Mouse (Mus musculus) hindbrain, embryonic 16.5 days (tissue): Measurements from ENCODE around the gene Per2. TPM values are rescaled to one million over a fixed set of nuclear protein-coding genes. Genes with fewer than 3 reads are reported as not detected.

Experiments
- ATAC-seq: fragments of 200-750 bp; cut with Nextera tagmentation; 2 replicates; pipeline ENCODE4 v1.8.0; 2017; ENCODE audit warnings: moderate TSS enrichment, moderate library complexity
- H3K27ac ChIP-seq: fragments of 300-500 bp; sonication (generic); 2 replicates; pipeline ENCODE4 v1.5.1; 2014; ENCODE audit warnings: low read depth, mild to moderate bottlenecking, control low read depth, low read length, moderate library complexity
- H3K27me3 ChIP-seq: fragments of 300-500 bp; sonication (generic); replicated peaks from 2 replicates; pipeline ENCODE4 v1.6.1; 2014; ENCODE audit warnings: low read length; ENCODE audit not compliant: control insufficient read depth, insufficient read depth
- H3K36me3 ChIP-seq: fragments of 300-500 bp; sonication (generic); 2 replicates; pipeline ENCODE4 v1.6.1; 2014; ENCODE audit warnings: mild to moderate bottlenecking, low read length, moderate library complexity, mixed read lengths; ENCODE audit not compliant: control insufficient read depth, insufficient read depth
- H3K4me1 ChIP-seq: fragments of 300-500 bp; sonication (generic); 2 replicates; pipeline ENCODE4 v1.6.1; 2014; ENCODE audit warnings: low read depth, low read length; ENCODE audit not compliant: control insufficient read depth, insufficient read depth
- H3K4me2 ChIP-seq: fragments of 300-500 bp; sonication (generic); 2 replicates; pipeline ENCODE4 v1.6.1; 2014; ENCODE audit warnings: mild to moderate bottlenecking, low read length, control low read depth, moderate library complexity
- H3K4me3 ChIP-seq: fragments of 300-500 bp; sonication (generic); 2 replicates; pipeline ENCODE4 v1.5.1; 2014; ENCODE audit warnings: mild to moderate bottlenecking, low read length, control low read depth, moderate library complexity
- H3K9ac ChIP-seq: fragments of 300-500 bp; sonication (generic); 2 replicates; pipeline ENCODE4 v1.6.1; 2014; ENCODE audit warnings: low read depth, mild to moderate bottlenecking, control low read depth, low read length, moderate library complexity
- H3K9me3 ChIP-seq: fragments of 300-500 bp; sonication (generic); 2 replicates; pipeline ENCODE4 v1.6.1; 2014; ENCODE audit warnings: mild to moderate bottlenecking, low read length, moderate library complexity; ENCODE audit not compliant: control insufficient read depth
- WGBS: fragments of 180-500 bp; shearing (Covaris S2); extraction: QIAGEN DNeasy Blood & Tissue Kit; methylation state at CpG from one replicate; pipeline ENCODE4 v1.1.7; 2014; 5-methylcytosine and 5-hydroxymethylcytosine counted together
- polyA plus RNA-seq: library from polyadenylated mRNA; unstranded; fragments of >200 nt; fragmentation: Nextera tagmentation; extraction: Ambion mirVana; gene quantifications from 2 replicates; pipeline ENCODE4 v1.2.1, GENCODE M21; 2015

Gene Per2
- polyA plus RNA-seq, 1 experiment from 2014 or later = 5.0 TPM

DNA sequence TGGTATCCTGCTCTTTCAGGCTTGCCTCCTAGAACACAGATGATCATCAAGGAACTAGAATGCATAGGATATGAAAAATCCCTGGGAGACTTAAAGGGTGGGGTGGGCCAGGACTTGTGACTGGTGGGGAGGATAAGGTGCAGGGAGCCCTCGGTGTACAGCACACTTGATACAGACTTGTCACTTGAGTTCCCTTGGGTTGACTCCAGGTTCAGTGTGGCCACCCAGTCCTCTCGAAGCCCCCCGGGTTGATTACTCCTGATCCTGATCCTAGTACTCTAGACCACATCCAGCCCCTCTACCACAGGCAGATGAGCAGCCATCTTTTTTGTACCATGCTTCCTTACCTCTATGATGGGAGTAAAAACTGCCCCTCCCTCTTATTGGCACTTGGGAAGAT, 4.2 kb downstream of the Per2 start:
- Histone ChIP-seq H3K36me3 (no peaks in the 10 kb centered on the region), H3K4me2 (no peak overlapping the region), H3K27ac (no peak overlapping the region), H3K9ac (no peak overlapping the region), H3K4me1 (peaks cover 36% of the 10 kb centered on the region), H3K9me3 (no peaks in the 10 kb centered on the region), H3K4me3 (no peak overlapping the region), H3K27me3 (no peaks in the 10 kb centered on the region)
- 100% methylated on average over 3 of the region's 3 CpGs for WGBS
- no peak for ATAC-seq

DNA sequence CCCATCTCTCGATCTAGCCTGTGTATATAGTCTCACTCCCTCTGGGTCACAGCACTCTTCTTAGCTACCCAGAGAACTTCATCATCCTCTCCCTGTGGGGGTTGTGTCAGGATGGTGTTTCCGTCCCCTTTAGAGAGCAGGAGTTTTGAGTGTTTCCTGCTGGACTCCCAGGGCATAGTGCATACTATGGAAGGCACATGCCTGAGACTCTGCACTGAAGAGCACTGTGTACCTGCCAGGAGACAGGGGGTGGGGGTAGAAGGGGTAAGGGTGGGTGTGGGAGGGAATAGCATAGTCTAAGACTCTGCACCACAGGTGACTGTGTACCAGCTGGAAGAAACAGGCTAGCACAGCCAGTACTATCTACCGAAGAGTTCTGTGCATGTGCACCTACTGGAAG, 4.8 kb downstream of the Per2 start:
- Histone ChIP-seq H3K4me3 (no peak overlapping the region), H3K27me3 (no peaks in the 10 kb centered on the region), H3K9ac (no peak overlapping the region), H3K27ac (no peak overlapping the region), H3K4me1 (peaks cover 33% of the 10 kb centered on the region), H3K9me3 (no peaks in the 10 kb centered on the region), H3K4me2 (no peak overlapping the region), H3K36me3 (no peaks in the 10 kb centered on the region; the same call in 1 of the 2 replicates)
- ATAC-seq = no peak
- WGBS = 86% methylated on average over 3 of the region's 3 CpGs

DNA sequence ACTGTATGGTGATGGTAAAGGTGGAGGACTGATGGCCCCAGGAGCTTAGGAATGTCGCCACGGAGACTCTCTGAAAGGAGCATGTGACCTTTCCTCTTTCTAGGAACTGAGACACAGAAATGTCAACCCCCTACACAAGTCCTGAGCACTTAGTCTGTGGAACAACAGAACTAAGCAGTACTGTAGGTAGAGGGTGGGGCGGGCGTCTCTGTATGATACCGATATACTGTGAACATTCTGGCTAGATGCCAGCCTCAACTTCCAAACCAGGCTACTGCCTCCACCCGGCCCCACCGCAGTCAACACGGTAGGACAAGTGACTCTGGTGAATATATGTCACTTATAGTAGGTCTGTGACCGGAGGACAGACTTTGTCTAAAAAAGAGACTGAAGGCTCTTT, 5.2 kb downstream of the Per2 start:
- Histone ChIP-seq H3K4me2 (no peak overlapping the region), H3K4me3 (no peak overlapping the region), H3K27me3 (no peaks in the 10 kb centered on the region), H3K4me1 (peaks cover 33% of the 10 kb centered on the region), H3K27ac (no peak overlapping the region), H3K9ac (no peak overlapping the region), H3K36me3 (no peaks in the 10 kb centered on the region; the same call in none of the 2 replicates), H3K9me3 (no peaks in the 10 kb centered on the region)
- ATAC-seq = no peak
- 82% methylated on average over 9 of the region's 9 CpGs for WGBS

DNA sequence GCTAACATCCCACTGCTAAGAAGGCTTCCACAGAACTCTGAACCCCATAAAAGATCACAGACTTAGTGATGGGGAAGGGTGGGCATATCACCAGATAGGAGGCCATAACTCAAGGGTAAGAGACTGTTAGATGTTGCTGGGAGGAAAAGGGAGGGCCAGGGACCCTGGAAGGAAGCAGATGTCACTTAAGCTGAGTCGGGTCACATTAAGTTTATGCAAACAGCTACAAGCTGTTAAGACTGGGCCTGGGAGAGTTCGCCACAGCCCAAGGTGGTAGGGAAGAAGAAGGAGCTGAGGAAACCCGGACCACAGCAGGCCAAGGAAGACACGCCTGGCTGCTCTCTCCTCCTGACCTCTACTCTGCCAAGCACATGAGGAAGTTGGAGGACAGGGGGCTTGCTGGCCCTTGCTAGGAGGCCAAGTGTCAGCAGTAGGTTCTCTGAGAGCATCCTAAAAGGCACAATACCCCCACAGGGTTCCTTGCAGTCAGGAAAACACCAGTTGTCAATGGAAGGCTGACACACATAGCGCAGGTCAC, 7.5 kb downstream of the Per2 start:
- WGBS = 78% methylated on average over 5 of the region's 5 CpGs
- Histone ChIP-seq H3K4me3 (no peak overlapping the region), H3K4me2 (no peak overlapping the region), H3K36me3 (peaks cover 15% of the 10 kb centered on the region), H3K9ac (no peak overlapping the region), H3K27me3 (no peaks in the 10 kb centered on the region), H3K4me1 (peaks cover 14% of the 10 kb centered on the region), H3K9me3 (no peaks in the 10 kb centered on the region), H3K27ac (no peak overlapping the region)
- ATAC-seq = no peak

DNA sequence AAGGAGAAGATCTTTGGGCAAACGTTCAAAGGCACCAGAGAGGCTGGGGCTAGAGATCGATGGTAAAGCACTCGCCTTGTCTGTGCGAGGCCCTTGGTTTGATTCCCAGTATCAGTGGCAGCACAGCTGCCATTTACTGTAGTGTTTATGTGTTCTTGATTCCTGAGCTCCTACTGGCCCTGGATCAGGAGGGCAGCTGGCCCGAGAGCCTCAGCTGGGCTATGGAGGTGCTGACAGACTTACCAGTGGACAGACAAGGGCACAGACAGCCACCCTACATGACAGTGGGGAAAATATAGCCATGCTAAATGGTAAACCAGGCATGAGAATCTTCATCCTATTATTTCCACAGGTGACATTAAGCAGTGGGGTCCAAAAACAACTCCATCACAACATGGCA, 8.3 kb downstream of the Per2 start:
- Histone ChIP-seq H3K36me3 (peaks cover 15% of the 10 kb centered on the region), H3K4me1 (peaks cover 7% of the 10 kb centered on the region), H3K27me3 (no peaks in the 10 kb centered on the region), H3K27ac (no peak overlapping the region), H3K4me3 (no peak overlapping the region), H3K4me2 (no peak overlapping the region), H3K9ac (no peak overlapping the region), H3K9me3 (no peaks in the 10 kb centered on the region)
- 93% methylated on average over 5 of the region's 5 CpGs for WGBS
- no peak for ATAC-seq

DNA sequence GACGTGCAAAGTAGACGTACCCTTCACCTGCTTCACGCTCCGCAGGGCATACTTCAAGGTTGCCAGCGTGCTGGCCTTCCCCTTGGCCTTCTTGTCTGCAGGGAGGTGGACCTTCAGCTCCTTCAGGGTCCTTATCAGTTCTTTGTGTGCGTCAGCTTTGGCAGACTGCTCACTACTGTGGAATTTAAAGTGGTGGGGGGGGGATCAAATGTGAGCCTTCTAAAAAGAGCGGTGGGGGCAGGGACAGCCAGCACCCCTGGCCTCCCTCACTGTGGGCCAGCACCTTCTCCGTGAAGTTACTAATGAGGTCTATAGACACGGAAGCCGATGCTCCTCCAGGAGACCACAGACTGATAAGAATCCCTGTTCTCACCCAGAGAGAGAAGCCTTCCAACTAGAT, 10.4 kb downstream of the Per2 start:
- H3K9me3 ChIP-seq = no peaks in the 10 kb centered on the region
- H3K4me2 ChIP-seq = no peak overlapping the region
- no peak overlapping the region for H3K27ac ChIP-seq
- no peaks in the 10 kb centered on the region for H3K27me3 ChIP-seq
- no peak overlapping the region for H3K9ac ChIP-seq
- peaks cover 19% of the 10 kb centered on the region for H3K36me3 ChIP-seq
- WGBS = 98% methylated on average over 10 of the region's 10 CpGs
- no peak for ATAC-seq
- no peaks in the 10 kb centered on the region for H3K4me1 ChIP-seq
- H3K4me3 ChIP-seq = no peak overlapping the region

DNA sequence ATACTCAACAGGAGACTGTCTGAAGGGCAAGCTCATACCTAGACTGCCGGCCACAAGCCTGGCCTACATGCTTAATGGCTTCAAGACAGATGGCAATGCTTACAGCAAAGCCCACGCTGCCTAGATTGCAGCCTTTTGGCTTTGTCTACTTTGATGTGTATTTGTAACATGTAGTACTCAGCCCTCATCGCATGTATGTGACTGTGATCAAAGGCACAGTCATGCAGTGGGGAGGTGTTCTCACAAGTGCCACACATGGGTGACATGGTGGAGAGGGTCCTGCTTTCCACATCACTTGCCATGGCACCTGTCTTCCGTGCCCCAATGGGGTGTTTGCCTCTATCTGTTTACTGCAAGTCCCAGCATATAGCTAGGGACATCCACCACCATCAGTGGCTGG, 12.6 kb downstream of the Per2 start:
- Histone ChIP-seq H3K4me3 (no peak overlapping the region), H3K36me3 (peaks cover 25% of the 10 kb centered on the region), H3K27ac (no peak overlapping the region), H3K4me1 (no peaks in the 10 kb centered on the region), H3K9ac (no peak overlapping the region), H3K9me3 (no peaks in the 10 kb centered on the region), H3K27me3 (no peaks in the 10 kb centered on the region), H3K4me2 (no peak overlapping the region)
- ATAC-seq = no peak
- WGBS = 85% methylated on average over 4 of the region's 4 CpGs

DNA sequence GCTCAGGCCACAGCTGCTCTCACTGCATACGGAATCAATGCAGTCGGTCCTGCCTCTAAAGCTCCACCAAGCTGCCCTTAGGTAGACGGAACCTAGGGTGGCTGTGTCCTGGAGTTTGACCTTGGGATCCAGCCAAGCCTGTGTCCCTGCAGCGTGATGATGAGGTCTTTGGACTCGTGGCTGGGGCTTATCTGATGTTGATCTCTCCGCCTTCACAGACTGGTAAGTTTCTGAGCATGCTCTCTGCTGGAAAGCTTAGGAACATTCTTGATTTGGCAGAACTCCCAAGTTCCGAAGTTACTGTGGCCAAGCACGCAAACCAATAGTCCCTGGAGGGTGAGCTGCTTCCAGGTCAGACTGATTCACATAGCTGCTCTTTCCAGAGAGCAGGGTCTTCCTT, 13.1 kb downstream of the Per2 start:
- Histone ChIP-seq H3K4me1 (no peaks in the 10 kb centered on the region), H3K4me3 (no peak overlapping the region), H3K36me3 (peaks cover 25% of the 10 kb centered on the region), H3K9ac (no peak overlapping the region), H3K4me2 (no peak overlapping the region), H3K9me3 (no peaks in the 10 kb centered on the region), H3K27me3 (no peaks in the 10 kb centered on the region), H3K27ac (no peak overlapping the region)
- no peak for ATAC-seq
- 77% methylated on average over 8 of the region's 8 CpGs for WGBS

DNA sequence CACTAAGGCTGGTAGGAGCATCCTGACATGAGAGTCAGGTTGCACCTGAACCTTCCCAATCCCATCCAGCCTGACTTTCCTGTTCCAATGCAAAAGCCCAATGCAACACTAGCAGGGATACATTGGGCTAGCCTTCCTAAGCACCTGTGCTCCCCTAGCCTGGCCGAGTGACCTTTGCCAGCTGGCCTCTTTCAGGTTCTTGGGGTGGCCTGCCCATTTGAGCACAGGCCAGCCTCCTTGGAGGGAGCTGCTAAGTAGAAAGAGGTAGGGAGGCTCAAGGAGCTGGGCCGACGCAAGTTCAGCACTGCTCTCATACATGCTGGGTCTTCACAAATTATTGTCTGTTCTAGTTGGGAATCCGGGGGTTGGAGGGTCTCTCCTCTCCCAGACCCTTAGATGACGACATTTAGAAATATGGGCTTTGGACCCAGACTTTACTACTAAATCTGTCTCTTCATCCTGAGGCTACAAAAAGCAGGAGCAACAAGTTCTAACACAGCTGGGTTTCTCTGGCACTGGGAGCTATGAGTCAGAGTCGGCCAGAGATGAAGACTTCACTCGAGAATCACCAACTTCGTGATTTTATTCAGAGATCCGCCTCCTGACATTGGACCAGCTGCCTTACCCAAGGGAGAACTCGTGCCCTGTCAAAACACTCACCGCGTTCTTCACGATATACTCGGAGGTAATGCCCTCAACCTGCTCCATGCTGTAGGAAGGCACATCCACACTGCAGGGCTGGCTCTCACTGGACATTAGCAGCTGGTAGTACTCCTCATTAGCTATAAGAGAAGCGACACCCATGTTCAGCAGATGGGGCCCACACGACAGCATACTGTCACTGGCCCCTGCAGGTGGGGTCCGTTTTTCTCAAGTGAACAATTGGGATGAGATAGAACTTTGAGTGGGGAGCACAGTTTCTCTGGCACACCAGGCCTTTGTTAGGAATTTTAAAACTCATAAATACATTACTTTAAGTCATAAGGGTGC, 14.0 kb downstream of the Per2 start:
- H3K27ac ChIP-seq = no peak overlapping the region

More for the DNA sequence above, 14.0 kb downstream of the Per2 start:
- 93% methylated on average over 17 of the region's 17 CpGs for WGBS
- no peak overlapping the region for H3K4me2 ChIP-seq
- no peaks in the 10 kb centered on the region for H3K4me1 ChIP-seq
- H3K4me3 ChIP-seq = no peak overlapping the region
- no peaks in the 10 kb centered on the region for H3K27me3 ChIP-seq
- H3K36me3 ChIP-seq = peaks cover 27% of the 10 kb centered on the region
- no peaks in the 10 kb centered on the region for H3K9me3 ChIP-seq
- ATAC-seq = no peak
- no peak overlapping the region for H3K9ac ChIP-seq
